In the genomic region with DNA sequence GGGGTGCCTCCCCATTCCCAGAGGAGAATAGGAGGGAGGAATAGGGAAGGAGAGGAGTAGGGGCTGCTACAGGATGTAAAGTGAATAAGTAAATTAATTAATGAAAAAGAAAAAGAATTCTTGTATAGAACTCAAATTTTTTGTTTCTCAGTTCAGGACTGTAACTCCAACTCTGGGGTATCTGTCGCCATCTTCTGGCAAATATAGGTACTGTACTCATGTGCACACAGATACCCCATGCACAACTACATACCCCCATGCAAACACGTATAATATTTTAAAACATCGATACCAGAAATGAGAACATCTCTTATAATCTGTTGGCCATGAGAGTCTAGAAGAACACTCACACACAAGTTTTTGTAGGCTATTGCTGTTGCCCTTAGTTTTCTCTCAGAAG, we compare ENCODE assay signal across 13 mouse cellular contexts.
DNase-seq lines count a peak whose midpoint lies in the region; ATAC-seq and TF ChIP-seq lines count a peak whose summit lies in the region.
"Had no signal": no experiment of that assay in that cellular context is flagged by ENCODE, and none has a peak within 500 bp of the region (broad histone marks: within the 10 kb centered on the region; RNA-seq: fewer than 3 reads in every experiment).

No protein-coding gene starts in this region.

- TF ChIP-seq CTCF in heart, postnatal 0 days (IDR thresholded peaks at IDR 0.05; ENCODE audit: low read depth), result peak; percentile 31
- TF ChIP-seq CTCF in liver, postnatal 0 days (IDR thresholded peaks at IDR 0.05; ENCODE audit: low read depth), result peak; percentile 14; the same call in 1 of the 2 replicates
- TF ChIP-seq CTCF in MEL (IDR thresholded peaks at IDR 0.05 in 2 of 3, conservative IDR thresholded peaks at IDR 0.05 in 1 of 3; ENCODE audit: control insufficient read depth in 1 of 3, insufficient read depth in 1 of 3, low read depth in 2 of 3, low read length in 3 of 3, poor library complexity in 1 of 3, severe bottlenecking in 1 of 3), result peak; percentile 11 to 32 (median 15); a peak in 2 of 6 replicates

- ATAC-seq in heart, postnatal 0 days (ENCODE audit: insufficient read depth, low read depth), result no peak
- ATAC-seq in liver, postnatal 0 days, result no peak
- no peak for ATAC-seq in liver, embryonic 12.5 days
- ATAC-seq: forebrain, embryonic 16.5 days; hindbrain, embryonic 16.5 days; midbrain, embryonic 16.5 days had no signal

- peak; percentile 43 for TF ChIP-seq RAD21 in MEL (IDR thresholded peaks at IDR 0.05; ENCODE audit: low read depth, low read length)

- no peaks in the 10 kb centered on the region for H3K36me3 ChIP-seq in heart, postnatal 0 days (replicated peaks; ENCODE audit: control insufficient read depth, insufficient read depth, low read length)
- no peaks in the 10 kb centered on the region for H3K36me3 ChIP-seq in liver, postnatal 0 days (replicated peaks; ENCODE audit: insufficient read depth, low read length)
- no peaks in the 10 kb centered on the region for H3K36me3 ChIP-seq in liver, embryonic 12.5 days
- no peaks in the 10 kb centered on the region for H3K36me3 ChIP-seq in MEL (ENCODE audit: control insufficient read depth in 1 of 2, insufficient read depth in 2 of 2, low read length in 2 of 2)

- H3K4me1 ChIP-seq in heart, postnatal 0 days (ENCODE audit: control insufficient read depth, insufficient read depth), result no peaks in the 10 kb centered on the region
- H3K4me1 ChIP-seq in liver, postnatal 0 days (ENCODE audit: insufficient read depth), result no peaks in the 10 kb centered on the region
- no peaks in the 10 kb centered on the region for H3K4me1 ChIP-seq in liver, embryonic 12.5 days
- no peaks in the 10 kb centered on the region for H3K4me1 ChIP-seq in MEL (ENCODE audit: control insufficient read depth in 1 of 2, insufficient read depth in 2 of 2, low read length in 2 of 2)

- H3K27ac ChIP-seq in heart, postnatal 0 days (ENCODE audit: low read depth), result no peak overlapping the region
- no peak overlapping the region for H3K27ac ChIP-seq in liver, postnatal 0 days (ENCODE audit: low read depth)
- no peak overlapping the region for H3K27ac ChIP-seq in liver, embryonic 12.5 days
- H3K27ac ChIP-seq in MEL (ENCODE audit: control insufficient read depth, low read depth, low read length), result no peak overlapping the region
- H3K27ac ChIP-seq: liver, embryonic 14.5 days had no signal

- TF ChIP-seq EP300 in heart, postnatal 0 days (IDR thresholded peaks at IDR 0.05; ENCODE audit: low read depth), result no peak
- no peak for TF ChIP-seq EP300 in liver, postnatal 0 days (IDR thresholded peaks at IDR 0.05; ENCODE audit: low read depth)
- no peak for TF ChIP-seq EP300 in MEL (IDR thresholded peaks at IDR 0.05; ENCODE audit: low read depth in 1 of 2, low read length in 2 of 2)

- no peak overlapping the region for H3K4me2 ChIP-seq in heart, postnatal 0 days (ENCODE audit: low read depth, low read length)
- no peak overlapping the region for H3K4me2 ChIP-seq in liver, postnatal 0 days (ENCODE audit: low read depth, low read length)
- H3K4me2 ChIP-seq in liver, embryonic 12.5 days, result no peak overlapping the region

- H3K27me3 ChIP-seq in heart, postnatal 0 days (ENCODE audit: control insufficient read depth, insufficient read depth, low read length), result no peaks in the 10 kb centered on the region
- no peaks in the 10 kb centered on the region for H3K27me3 ChIP-seq in liver, postnatal 0 days (ENCODE audit: insufficient read depth, low read length)
- no peaks in the 10 kb centered on the region for H3K27me3 ChIP-seq in liver, embryonic 12.5 days (replicated peaks)
- H3K27me3 ChIP-seq in MEL (ENCODE audit: control insufficient read depth in 1 of 2, insufficient read depth in 2 of 2, low read length in 2 of 2), result no peaks in the 10 kb centered on the region

- DNase-seq in heart, postnatal 0 days (ENCODE audit: low spot score), result no peak
- no peak for DNase-seq in heart, adult 18-20 months
- no peak for DNase-seq in liver, postnatal 0 days
- DNase-seq in MEL (ENCODE audit: low read depth, low spot score), result peak; percentile 6
- DNase-seq in forelimb bud, embryonic 11.5 days (ENCODE audit: low read depth, low spot score), result peak; percentile 2
- DNase-seq in frontal cortex, postnatal 25 days (ENCODE audit: low spot score in 2 of 2), result no peak
- no peak for DNase-seq in frontal cortex, postnatal 36 days (ENCODE audit: low spot score in 2 of 2)
- DNase-seq: thymus, adult 18-20 months had no signal

- no peaks in the 10 kb centered on the region for H3K79me2 ChIP-seq in MEL (ENCODE audit: control insufficient read depth, insufficient read depth, low read length, poor library complexity)

- H3K9ac ChIP-seq in heart, postnatal 0 days (replicated peaks; ENCODE audit: low read depth, low read length), result no peak overlapping the region
- no peak overlapping the region for H3K9ac ChIP-seq in liver, postnatal 0 days (replicated peaks)
- no peak overlapping the region for H3K9ac ChIP-seq in liver, embryonic 12.5 days
- H3K9ac ChIP-seq in MEL (ENCODE audit: control insufficient read depth, low read depth, low read length, poor library complexity, severe bottlenecking), result no peak overlapping the region
- H3K9ac ChIP-seq: liver, embryonic 14.5 days had no signal

- H3K4me3 ChIP-seq in heart, postnatal 0 days (ENCODE audit: low read depth, low read length), result no peak overlapping the region
- no peak overlapping the region for H3K4me3 ChIP-seq in liver, postnatal 0 days (ENCODE audit: low read depth, low read length)
- no peak overlapping the region for H3K4me3 ChIP-seq in liver, embryonic 12.5 days
- no peak overlapping the region for H3K4me3 ChIP-seq in MEL (ENCODE audit: control insufficient read depth in 1 of 2, insufficient read depth in 1 of 2, low read depth in 2 of 2, low read length in 2 of 2)

- no peaks in the 10 kb centered on the region for H3K9me3 ChIP-seq in heart, postnatal 0 days (replicated peaks; ENCODE audit: control insufficient read depth, low read length)
- H3K9me3 ChIP-seq in liver, postnatal 0 days (ENCODE audit: low read length), result no peaks in the 10 kb centered on the region
- H3K9me3 ChIP-seq in liver, embryonic 12.5 days (replicated peaks), result no peaks in the 10 kb centered on the region
- H3K9me3 ChIP-seq in MEL (replicated peaks; ENCODE audit: insufficient read depth, low read length), result no peaks in the 10 kb centered on the region

- WGBS in heart, postnatal 0 days, result 64% methylated on average over 3 of the region's 3 CpGs
- 57% methylated on average over 3 of the region's 3 CpGs for WGBS in liver, postnatal 0 days (ENCODE audit: insufficient replicate concordance)
- 49% methylated on average over 3 of the region's 3 CpGs for WGBS in liver, embryonic 12.5 days (ENCODE audit: insufficient replicate concordance)

- no peak for TF ChIP-seq POLR2A in MEL (IDR thresholded peaks at IDR 0.05; ENCODE audit: control insufficient read depth in 1 of 2, insufficient read depth in 1 of 2, low read depth in 1 of 2, low read length in 2 of 2, poor library complexity in 1 of 2)

TF ChIP-seq in MEL, 35 proteins besides CTCF, POLR2A, EP300 and RAD21:
- TF ChIP-seq SMC3 (IDR thresholded peaks at IDR 0.05; ENCODE audit: low read depth, low read length) (peak; percentile 35; the same call in 1 of the 2 replicates), TCF12 (IDR thresholded peaks at IDR 0.05; ENCODE audit: low read depth, low read length) (no peak)

Comparison
In these comparisons a context has a peak if more than half of its experiments do, and no peak if none do; other contexts are left out.
1. DNase-seq: peak in MEL (single experiment) and forelimb bud, embryonic 11.5 days (single experiment); none in heart, postnatal 0 days (single experiment), heart, adult 18-20 months (0 of 2), liver, postnatal 0 days (single experiment), frontal cortex, postnatal 25 days (0 of 2) and frontal cortex, postnatal 36 days (0 of 2).
2. Peak in every context shown above with its lines, with median percentiles within 50 percentile points of each other: CTCF ChIP-seq.